Comparison of ENCODE assay signal across 8 mouse cellular contexts in genomic region chr17:35865481-35866280, GRCm38 (mm10). TPM values are rescaled to one million over a fixed set of nuclear protein-coding genes. Genes with fewer than 3 reads are reported as not detected.
A peak's percentile ranks its signal among the peaks of the same experiment; 100 is the strongest.
DNase-seq lines count a peak whose midpoint lies in the region; ATAC-seq and TF ChIP-seq lines count a peak whose summit lies in the region.

Gene Ppp1r18 (plus strand): TSS chr17:35865593.

- peak within 1 kb of the TSS; percentile 68 for H3K9ac ChIP-seq in lung, postnatal 0 days (replicated peaks; ENCODE audit: low read depth)

- no peaks in the 10 kb centered on the region for H3K36me3 ChIP-seq in lung, postnatal 0 days (ENCODE audit: insufficient read depth, low read length)

- no peaks in the 10 kb centered on the region for H3K9me3 ChIP-seq in lung, postnatal 0 days (ENCODE audit: low read length)

- WGBS in lung, postnatal 0 days, result under 1% methylated on average over 37 of the region's 48 CpGs

- H3K27me3 ChIP-seq in lung, postnatal 0 days (replicated peaks; ENCODE audit: insufficient read depth, low read length), result no peaks in the 10 kb centered on the region

- H3K4me1 ChIP-seq in lung, postnatal 0 days (ENCODE audit: insufficient read depth, low read depth, low read length), result peaks cover 5% of the 10 kb centered on the region; the same call in 1 of the 2 replicates

- peak within 1 kb of the TSS; percentile 88 for H3K4me2 ChIP-seq in lung, postnatal 0 days (replicated peaks; ENCODE audit: low read depth, low read length)

- TF ChIP-seq EP300 in lung, postnatal 0 days (IDR thresholded peaks at IDR 0.05), result no peak; the same call in none of the 2 replicates

- TF ChIP-seq CTCF in lung, postnatal 0 days (IDR thresholded peaks at IDR 0.05), result no peak

- peak; percentile 43 for ATAC-seq in lung, postnatal 0 days

- H3K27ac ChIP-seq in lung, postnatal 0 days (ENCODE audit: low read length), result peak within 1 kb of the TSS; percentile 90

- H3K4me3 ChIP-seq in lung, postnatal 0 days (ENCODE audit: low read depth, low read length), result peak within 1 kb of the TSS; percentile 51

- peak; percentile 57 for DNase-seq in right cerebral cortex, postnatal 14 days
- no peak for DNase-seq in right cerebral cortex, postnatal 36 days (ENCODE audit: low spot score in 2 of 2)
- peak; percentile 91 for DNase-seq in embryo, embryonic 11 days
- DNase-seq in heart, adult 18-20 months, result peak; percentile 88 to 92
- DNase-seq in kidney, adult 18-20 months, result peak; percentile 64
- DNase-seq in lung, postnatal 0 days (ENCODE audit: low spot score), result peak; percentile 88
- DNase-seq in ovary, postnatal 14 days (ENCODE audit: low spot score), result peak; percentile 62
- DNase-seq in urinary bladder, postnatal 4 days (ENCODE audit: low spot score in 2 of 2), result peak; percentile 81 to 83

RNA-seq across cellular contexts. Expression of gene Ppp1r18, which starts in this region (rescaled TPM):
- 10 to 100 TPM; 15.5 to 15.7 TPM for total RNA-seq in heart, adult 18-20 months (2021)
- polyA plus RNA-seq in lung, postnatal 0 days (2015; fragmentation: Nextera tagmentation; extraction: Ambion mirVana), result 23.4 and 25.4 TPM in 2 replicates

Comparison
In these comparisons a context has a peak if more than half of its experiments do, and no peak if none do; other contexts are left out.
1. DNase-seq: peak in right cerebral cortex, postnatal 14 days (single experiment), embryo, embryonic 11 days (single experiment), heart, adult 18-20 months (2 of 2), kidney, adult 18-20 months (single experiment), lung, postnatal 0 days (single experiment), ovary, postnatal 14 days (single experiment) and urinary bladder, postnatal 4 days (2 of 2); none in right cerebral cortex, postnatal 36 days (0 of 2).